Mouse (Mus musculus) bone marrow, adult 2 months (tissue): ENCODE measurements around the gene Trem3.

ENCODE experiments used
- CTCF ChIP-seq: fragments of 200-500 bp; IDR thresholded peaks from 2 replicates; pipeline ENCODE4 v1.5.1; 2011; ENCODE audit warnings: low read length, control low read depth; ENCODE audit not compliant: control insufficient read depth, insufficient read depth
- POLR2A ChIP-seq: fragments of 200-500 bp; IDR thresholded peaks from 2 replicates; pipeline ENCODE4 v1.6.1; 2011; ENCODE audit warnings: low read depth, mild to moderate bottlenecking, control low read depth, low read length, borderline replicate concordance; ENCODE audit not compliant: control insufficient read depth

GRCm38 (mm10) chr17:48272598-48272997 lies 25.0 kb downstream of the Trem3 start:
- no peak for TF ChIP-seq CTCF
- no peak for TF ChIP-seq POLR2A
